Mouse (Mus musculus) stomach, embryonic 16.5 days (tissue): Measurements from ENCODE around the gene Pnlip. TPM values are rescaled to one million over a fixed set of nuclear protein-coding genes. Genes with fewer than 3 reads are reported as not detected.
A peak's percentile ranks its signal among the peaks of the same experiment; 100 is the strongest.

Experiments used
- ATAC-seq: fragments of 200-750 bp; cut with Nextera tagmentation; 2 replicates; pipeline ENCODE4 v1.8.0; 2017; ENCODE audit warnings: moderate number of reproducible peaks, moderate TSS enrichment; ENCODE audit not compliant: insufficient read depth, low FRiP score
- H3K27ac ChIP-seq: fragments of 300-500 bp; sonication (generic); 2 replicates; pipeline ENCODE4 v1.5.1; 2014; ENCODE audit warnings: low read length
- H3K27me3 ChIP-seq: fragments of 300-500 bp; sonication (generic); 2 replicates; pipeline ENCODE4 v1.6.1; 2014; ENCODE audit warnings: low read length, control low read depth, mixed read lengths; ENCODE audit not compliant: control insufficient read depth, insufficient read depth
- H3K36me3 ChIP-seq: fragments of 300-500 bp; sonication (generic); 2 replicates; pipeline ENCODE4 v1.6.1; 2014; ENCODE audit warnings: low read length; ENCODE audit not compliant: control insufficient read depth, insufficient read depth
- H3K4me1 ChIP-seq: fragments of 300-500 bp; sonication (generic); 2 replicates; pipeline ENCODE4 v1.6.1; 2014; ENCODE audit warnings: low read length, control low read depth, mixed read lengths; ENCODE audit not compliant: control insufficient read depth, insufficient read depth
- H3K4me2 ChIP-seq: fragments of 300-500 bp; sonication (generic); 2 replicates; pipeline ENCODE4 v1.6.1; 2014; ENCODE audit warnings: low read depth, low read length, mixed read lengths
- H3K4me3 ChIP-seq: fragments of 300-500 bp; sonication (generic); replicated peaks from 2 replicates; pipeline ENCODE4 v1.5.1; 2014; ENCODE audit warnings: mild to moderate bottlenecking, low read length
- H3K9ac ChIP-seq: fragments of 300-500 bp; sonication (generic); 2 replicates; pipeline ENCODE4 v1.6.1; 2014; ENCODE audit warnings: low read length
- H3K9me3 ChIP-seq: fragments of 300-500 bp; sonication (generic); replicated peaks from 2 replicates; pipeline ENCODE4 v1.6.1; 2016; ENCODE audit warnings: low read length, control low read depth; ENCODE audit not compliant: control insufficient read depth
- WGBS: fragments of 180-500 bp; shearing (Covaris S2); extraction: QIAGEN DNeasy Blood & Tissue Kit; methylation state at CpG from one replicate; pipeline ENCODE4 v1.1.7; 2014; 5-methylcytosine and 5-hydroxymethylcytosine counted together
- polyA plus RNA-seq: library from polyadenylated mRNA; unstranded; fragments of >200 nt; fragmentation: Nextera tagmentation; extraction: Ambion mirVana; gene quantifications from 2 replicates; pipeline ENCODE4 v1.2.1, GENCODE M21; 2015

Gene Pnlip
- polyA plus RNA-seq: 0.49 and 0.50 TPM in 2 replicates

DNA sequence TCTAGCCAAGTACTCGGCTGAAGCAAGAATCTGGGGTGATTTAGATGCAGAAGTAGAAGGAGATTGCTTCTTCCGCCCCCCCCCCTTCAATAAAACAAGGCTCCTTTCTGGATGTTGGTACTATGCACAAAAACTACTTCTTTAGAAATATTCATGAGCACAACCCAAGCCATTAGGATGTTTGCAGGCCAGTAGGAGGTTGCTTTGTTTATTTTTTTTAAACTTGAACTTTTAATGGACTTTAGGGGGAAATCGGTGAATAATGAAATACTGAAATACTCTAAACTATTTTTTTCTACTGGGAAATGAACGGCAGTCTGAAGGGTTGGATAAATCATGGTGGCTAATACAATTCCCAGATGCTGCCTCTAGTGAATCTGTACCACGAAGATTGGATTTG lies at the start of gene Pnlip:
Pnlip (plus strand) TSS at position 301 of the 400 bp plus-strand sequence.
- Histone ChIP-seq H3K4me2 (no peak within 1 kb of the TSS), H3K27ac (no peak within 1 kb of the TSS), H3K9ac (no peak within 1 kb of the TSS), H3K9me3 (no peaks in the 10 kb centered on the region), H3K4me1 (no peaks in the 10 kb centered on the region), H3K27me3 (no peaks in the 10 kb centered on the region), H3K36me3 (no peaks in the 10 kb centered on the region), H3K4me3 (no peak within 1 kb of the TSS)
- no peak for ATAC-seq
- 66% methylated on average over 5 of the region's 5 CpGs for WGBS

DNA sequence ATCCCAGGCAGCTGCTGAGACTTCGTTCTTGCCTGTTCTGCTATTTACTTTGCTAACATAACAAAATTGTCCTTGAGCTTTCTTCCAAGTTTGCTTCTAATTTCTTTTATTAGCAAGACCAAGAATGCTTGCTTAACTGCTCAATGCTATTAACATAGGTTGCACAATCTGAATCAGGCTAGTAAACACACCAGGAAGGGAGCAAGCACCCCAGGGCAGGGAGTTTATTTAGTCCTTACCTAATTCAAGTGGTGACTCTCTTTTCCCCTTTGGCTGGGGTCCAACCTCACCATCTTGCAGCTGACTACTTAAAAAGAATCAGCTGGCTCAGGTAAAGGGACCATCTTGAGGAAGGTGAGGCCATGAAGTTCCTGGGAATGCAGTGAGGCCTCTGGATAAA lies 42.6 kb upstream of the Pnlip start:
- Histone ChIP-seq H3K4me1 (no peaks in the 10 kb centered on the region; the same call in 1 of the 2 replicates), H3K4me2 (no peak overlapping the region), H3K4me3 (no peak overlapping the region), H3K27me3 (no peaks in the 10 kb centered on the region), H3K9ac (no peak overlapping the region), H3K27ac (no peak overlapping the region), H3K9me3 (no peaks in the 10 kb centered on the region), H3K36me3 (no peaks in the 10 kb centered on the region)
- WGBS: 38% methylated on average over 1 of the region's 1 CpGs
- no peak for ATAC-seq

DNA sequence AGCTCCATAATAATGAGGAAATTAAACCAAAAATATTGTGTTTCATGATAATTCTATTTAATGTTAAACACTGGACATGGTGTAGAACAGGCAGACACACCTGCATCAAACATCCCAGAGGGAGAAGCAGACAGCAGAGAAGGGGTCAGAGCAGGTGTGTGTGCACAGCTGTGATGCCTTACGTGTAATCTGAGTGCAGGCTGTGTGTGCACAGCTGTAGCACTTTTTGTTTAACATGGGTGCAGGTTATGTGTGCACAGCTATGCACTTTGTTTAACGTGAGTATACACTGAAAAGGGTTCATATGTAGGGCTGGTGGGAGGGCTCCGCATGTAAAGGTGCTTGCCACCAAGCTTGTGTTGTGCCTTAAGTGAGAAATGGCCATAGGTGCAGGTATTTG lies 39.6 kb upstream of the Pnlip start:
- Histone ChIP-seq H3K27ac (peak overlapping the region; percentile 64; the same call in 1 of the 2 replicates), H3K9ac (no peak overlapping the region), H3K36me3 (no peaks in the 10 kb centered on the region), H3K27me3 (no peaks in the 10 kb centered on the region), H3K4me3 (no peak overlapping the region), H3K9me3 (no peaks in the 10 kb centered on the region), H3K4me1 (no peaks in the 10 kb centered on the region; the same call in 1 of the 2 replicates), H3K4me2 (no peak overlapping the region)
- WGBS: 55% methylated on average over 3 of the region's 3 CpGs
- peak; percentile 85 for ATAC-seq

DNA sequence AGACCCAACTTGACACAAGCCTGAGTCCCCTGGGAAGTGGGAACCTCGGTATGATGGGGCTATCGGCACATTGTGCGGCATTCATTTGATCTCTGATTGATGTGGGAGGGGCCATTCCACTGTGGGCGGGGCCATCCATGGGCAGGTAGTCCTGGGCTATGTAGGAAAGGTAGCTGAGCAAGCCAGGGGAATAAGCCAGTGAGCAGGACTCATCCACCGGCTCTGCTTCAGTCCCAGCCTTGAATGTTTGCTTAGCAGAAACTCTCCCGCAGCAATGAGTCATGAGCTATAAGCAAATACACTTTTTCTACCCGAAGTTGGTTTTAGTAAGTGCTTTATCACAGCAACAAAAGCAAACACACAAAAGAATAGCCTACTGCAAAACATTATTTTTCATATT lies 35.7 kb upstream of the Pnlip start:
- Histone ChIP-seq H3K4me1 (no peaks in the 10 kb centered on the region; the same call in 1 of the 2 replicates), H3K27me3 (no peaks in the 10 kb centered on the region), H3K4me3 (no peak overlapping the region), H3K27ac (peak overlapping the region; percentile 60), H3K36me3 (no peaks in the 10 kb centered on the region), H3K4me2 (no peak overlapping the region), H3K9me3 (no peaks in the 10 kb centered on the region), H3K9ac (no peak overlapping the region)
- WGBS: 46% methylated on average over 7 of the region's 7 CpGs
- ATAC-seq: peak; percentile 79

- no peak for ATAC-seq
- Histone ChIP-seq H3K4me3 (no peak overlapping the region), H3K27ac (no peak overlapping the region), H3K4me1 (no peaks in the 10 kb centered on the region), H3K4me2 (no peak overlapping the region), H3K9me3 (peaks cover 7% of the 10 kb centered on the region; the same call in 1 of the 2 replicates), H3K9ac (no peak overlapping the region), H3K36me3 (no peaks in the 10 kb centered on the region), H3K27me3 (no peaks in the 10 kb centered on the region)
- WGBS: 63% methylated on average over 3 of the region's 3 CpGs
These were observed 31.6 kb upstream of the Pnlip start for GRCm38 (mm10) chr19:58620661-58621060.

GRCm38 (mm10) chr19:58621646-58622045 lies 30.7 kb upstream of the Pnlip start:
- H3K27ac ChIP-seq: no peak overlapping the region
- no peaks in the 10 kb centered on the region for H3K27me3 ChIP-seq
- no peak for ATAC-seq
- H3K9ac ChIP-seq: no peak overlapping the region
- H3K9me3 ChIP-seq: peaks cover 7% of the 10 kb centered on the region; the same call in 1 of the 2 replicates
- no peak overlapping the region for H3K4me3 ChIP-seq
- 79% methylated on average over 1 of the region's 1 CpGs for WGBS
- H3K36me3 ChIP-seq: no peaks in the 10 kb centered on the region
- H3K4me1 ChIP-seq: no peaks in the 10 kb centered on the region
- H3K4me2 ChIP-seq: no peak overlapping the region

DNA sequence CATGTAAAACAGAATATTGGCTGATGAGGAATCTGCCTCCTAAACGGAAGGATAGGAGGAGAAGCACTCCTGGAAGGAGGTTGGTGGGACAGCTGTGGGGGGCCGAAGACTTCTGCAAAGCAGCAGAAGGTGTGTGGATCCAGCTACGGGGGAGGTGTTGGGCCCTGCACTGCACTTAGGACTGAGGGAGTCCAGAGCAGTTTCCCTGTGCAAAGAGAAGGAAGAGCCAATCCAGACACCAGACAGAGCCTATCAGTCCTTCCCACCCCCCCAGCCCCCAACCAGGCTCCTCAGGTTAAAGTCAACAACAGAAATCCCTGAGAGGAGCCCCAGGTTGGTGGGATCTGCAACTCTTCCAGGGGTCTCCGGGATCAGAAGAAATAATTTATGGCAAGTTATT lies 27.5 kb upstream of the Pnlip start:
- Histone ChIP-seq H3K4me2 (no peak overlapping the region), H3K27me3 (no peaks in the 10 kb centered on the region), H3K27ac (no peak overlapping the region), H3K9ac (no peak overlapping the region), H3K4me1 (no peaks in the 10 kb centered on the region), H3K9me3 (peaks cover 7% of the 10 kb centered on the region; the same call in 1 of the 2 replicates), H3K4me3 (no peak overlapping the region), H3K36me3 (no peaks in the 10 kb centered on the region)
- ATAC-seq: no peak
- 51% methylated on average over 4 of the region's 4 CpGs for WGBS

DNA sequence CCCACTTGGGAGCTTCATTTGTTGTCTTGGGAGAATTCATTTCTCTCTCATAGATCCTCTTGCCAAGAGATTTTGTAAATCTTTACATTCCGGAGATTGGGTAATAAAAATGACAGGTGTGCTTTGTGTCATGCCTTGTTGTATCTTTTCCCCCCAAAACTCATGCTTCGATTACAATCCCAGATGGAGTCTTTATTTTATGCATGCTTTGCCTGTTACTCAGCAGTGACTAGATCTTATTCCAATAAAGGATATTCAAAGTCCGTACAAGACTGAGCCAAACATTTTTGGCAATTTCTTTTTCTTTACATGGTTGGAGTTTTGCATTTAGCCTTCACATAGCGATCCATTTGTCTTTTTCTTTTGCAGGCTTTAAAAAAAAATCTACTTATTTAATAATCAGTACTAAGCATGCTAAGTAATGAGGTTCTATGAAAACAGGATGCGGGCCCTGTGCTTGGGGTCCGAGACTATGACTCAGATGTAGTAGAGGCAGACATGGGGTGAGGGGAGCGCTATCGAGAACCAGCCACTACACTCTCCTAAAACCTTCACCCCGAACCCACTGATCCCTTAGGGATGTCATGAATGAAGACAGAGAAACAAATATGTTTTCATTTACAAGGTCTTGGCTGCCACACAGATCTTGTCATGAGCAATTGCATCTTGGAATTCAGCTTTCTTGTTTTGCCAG lies 26.9 kb upstream of the Pnlip start:
- no peak for ATAC-seq
- Histone ChIP-seq H3K9ac (no peak overlapping the region), H3K4me3 (no peak overlapping the region), H3K27ac (no peak overlapping the region), H3K27me3 (no peaks in the 10 kb centered on the region), H3K36me3 (no peaks in the 10 kb centered on the region), H3K4me1 (no peaks in the 10 kb centered on the region), H3K9me3 (peaks cover 7% of the 10 kb centered on the region; the same call in 1 of the 2 replicates), H3K4me2 (no peak overlapping the region)
- WGBS: 76% methylated on average over 9 of the region's 9 CpGs

DNA sequence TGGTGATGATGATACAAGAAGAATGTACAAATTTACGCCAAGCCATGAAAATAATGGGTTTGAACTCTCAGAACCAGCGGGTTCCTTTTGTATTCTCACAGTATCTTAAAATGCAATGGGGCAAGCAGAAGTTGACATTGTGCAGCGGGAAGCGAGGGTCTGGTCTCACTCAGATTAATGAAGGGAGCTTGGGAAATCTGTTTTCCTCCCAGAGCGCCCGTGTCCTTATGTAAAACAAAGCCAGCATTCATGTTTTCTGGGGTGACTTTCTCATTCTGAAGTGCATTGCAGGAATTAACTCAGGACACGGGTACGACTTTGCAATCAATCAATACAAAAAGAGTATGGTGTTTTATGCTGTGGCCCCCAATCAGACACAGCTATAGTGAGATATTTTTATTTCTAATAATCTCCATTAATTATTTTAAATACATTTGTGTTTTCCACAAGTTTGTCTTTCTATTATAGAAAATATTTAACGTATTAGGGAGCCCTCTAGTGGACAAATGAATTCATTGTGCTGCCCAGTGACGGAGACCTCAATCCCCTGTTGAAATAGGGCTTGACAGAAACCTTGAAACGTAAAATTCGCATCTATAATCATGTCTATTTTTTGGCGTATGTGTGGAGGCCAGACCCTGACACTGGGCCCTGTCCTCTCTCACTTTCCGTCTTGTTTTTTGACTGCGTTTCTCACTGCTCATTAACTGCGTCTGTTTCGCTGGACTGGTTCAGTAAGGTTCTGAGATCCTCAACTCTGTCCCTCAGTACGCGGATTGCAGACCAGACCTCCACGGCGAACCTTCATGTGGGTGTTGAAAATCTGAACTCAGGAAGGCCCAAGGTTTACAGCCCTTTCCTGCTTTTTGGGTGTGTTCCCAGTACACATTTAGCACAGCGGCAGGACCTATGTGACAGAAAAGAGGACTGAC lies 24.6 kb upstream of the Pnlip start:
- Histone ChIP-seq H3K4me3 (no peak overlapping the region), H3K27ac (0 out of 2 replicates have a peak overlapping the region, but pooled peaks have one; percentile 23), H3K36me3 (no peaks in the 10 kb centered on the region)

More for the DNA sequence above, 24.6 kb upstream of the Pnlip start:
- 32% methylated on average over 22 of the region's 22 CpGs for WGBS
- no peaks in the 10 kb centered on the region for H3K27me3 ChIP-seq
- H3K9me3 ChIP-seq: peaks cover 1% of the 10 kb centered on the region; the same call in 1 of the 2 replicates
- peak overlapping the region; percentile 11; the same call in 1 of the 2 replicates for H3K9ac ChIP-seq
- no peak for ATAC-seq
- H3K4me1 ChIP-seq: no peaks in the 10 kb centered on the region
- peak overlapping the region; percentile 38 for H3K4me2 ChIP-seq
